Mouse (Mus musculus): Measurements from ENCODE around the gene Ntrk2. TPM values are rescaled to one million over a fixed set of nuclear protein-coding genes. Genes with fewer than 3 reads are reported as not detected.

Ntrk2 gene
- polyA plus RNA-seq, 1 experiment: not detected

GRCm38 (mm10) chr13:59079761-59080461, 273.5 kb downstream of the Ntrk2 start:
- no peak for TF ChIP-seq GATA1 (IDR thresholded peaks at IDR 0.05; ENCODE audit: low read length)

- TF ChIP-seq GATA1 (IDR thresholded peaks at IDR 0.05; ENCODE audit: low read length): no peak
Observed at GRCm38 (mm10) chr13:59080468-59080867, 274.1 kb downstream of the Ntrk2 start.

GRCm38 (mm10) chr13:59089016-59089415, 282.6 kb downstream of the Ntrk2 start:
- TF ChIP-seq GATA1 (IDR thresholded peaks at IDR 0.05; ENCODE audit: low read length): no peak

GRCm38 (mm10) chr13:59091138-59091971, 285.0 kb downstream of the Ntrk2 start:
- TF ChIP-seq GATA1 (IDR thresholded peaks at IDR 0.05; ENCODE audit: low read length): no peak

GRCm38 (mm10) chr13:59092045-59092857, 285.9 kb downstream of the Ntrk2 start:
- no peak for TF ChIP-seq GATA1 (IDR thresholded peaks at IDR 0.05; ENCODE audit: low read length)

GRCm38 (mm10) chr13:59092858-59093154, 286.4 kb downstream of the Ntrk2 start:
- TF ChIP-seq GATA1 (IDR thresholded peaks at IDR 0.05; ENCODE audit: low read length): no peak

GRCm38 (mm10) chr13:59094722-59095121, 288.4 kb downstream of the Ntrk2 start:
- TF ChIP-seq GATA1 (IDR thresholded peaks at IDR 0.05; ENCODE audit: low read length): no peak

- no peak for TF ChIP-seq GATA1 (IDR thresholded peaks at IDR 0.05; ENCODE audit: low read length)
Observed at GRCm38 (mm10) chr13:59095811-59096391, 289.5 kb downstream of the Ntrk2 start.

- no peak for TF ChIP-seq GATA1 (IDR thresholded peaks at IDR 0.05; ENCODE audit: low read length)
Observed at GRCm38 (mm10) chr13:59100086-59100485, 293.7 kb downstream of the Ntrk2 start.

- no peak for TF ChIP-seq GATA1 (IDR thresholded peaks at IDR 0.05; ENCODE audit: low read length)
Observed at GRCm38 (mm10) chr13:59110107-59110506, 303.7 kb downstream of the Ntrk2 start.

- no peak for TF ChIP-seq GATA1 (IDR thresholded peaks at IDR 0.05; ENCODE audit: low read length)
Observed at GRCm38 (mm10) chr13:59114684-59115083, 308.3 kb downstream of the Ntrk2 start.

- TF ChIP-seq GATA1 (IDR thresholded peaks at IDR 0.05; ENCODE audit: low read length): no peak
Observed at GRCm38 (mm10) chr13:59115551-59115950, 309.2 kb downstream of the Ntrk2 start.

- no peak for TF ChIP-seq GATA1 (IDR thresholded peaks at IDR 0.05; ENCODE audit: low read length)
Observed at GRCm38 (mm10) chr13:59117233-59117632, 310.9 kb downstream of the Ntrk2 start.

- TF ChIP-seq GATA1 (IDR thresholded peaks at IDR 0.05; ENCODE audit: low read length): no peak
Observed at GRCm38 (mm10) chr13:59119596-59120394, 313.4 kb downstream of the Ntrk2 start.
